Mouse (Mus musculus): ENCODE results near the gene Rsl1d1.
"Not testable (repeated sequence)": the region's sequence is repeated elsewhere in the genome, so short reads cannot be mapped to it uniquely, and the experiment has no call there.

Rsl1d1 gene

DNA sequence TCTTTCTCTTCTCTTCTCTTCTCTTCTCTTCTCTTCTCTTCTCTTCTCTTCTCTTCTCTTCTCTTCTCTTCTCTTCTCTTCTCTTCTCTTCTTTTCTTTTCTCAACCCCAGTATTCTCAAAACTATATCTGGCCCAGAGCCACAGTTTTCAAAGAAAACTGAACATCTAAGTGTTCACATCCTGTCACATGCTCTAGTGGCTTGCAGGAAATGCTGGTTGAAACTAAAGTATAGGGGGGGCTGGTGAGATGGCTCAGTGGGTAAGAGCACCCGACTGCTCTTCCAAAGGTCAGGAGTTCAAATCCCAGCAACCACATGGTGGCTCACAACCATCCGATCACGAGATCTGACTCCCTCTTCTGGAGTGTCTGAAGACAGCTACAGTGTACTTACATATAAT, 45.4 kb downstream of the Rsl1d1 start:
- not testable (repeated sequence) for DNase-seq (ENCODE audit: inconsistent ontology term)

- no peak for DNase-seq (ENCODE audit: inconsistent ontology term)
Observed at GRCm38 (mm10) chr16:11154500-11154899, 48.6 kb downstream of the Rsl1d1 start.

- peak; percentile 30 for DNase-seq (ENCODE audit: inconsistent ontology term)
Observed at GRCm38 (mm10) chr16:11143706-11144483, 59.2 kb downstream of the Rsl1d1 start.
